Mouse (Mus musculus) thymus, postnatal 4 days (tissue): ENCODE measurements around the gene Dgkh.

ENCODE experiments used
- DNase-seq: peaks from one replicate; pipeline ENCODE4 v3.0.0; 2021

The Dgkh gene

DNA sequence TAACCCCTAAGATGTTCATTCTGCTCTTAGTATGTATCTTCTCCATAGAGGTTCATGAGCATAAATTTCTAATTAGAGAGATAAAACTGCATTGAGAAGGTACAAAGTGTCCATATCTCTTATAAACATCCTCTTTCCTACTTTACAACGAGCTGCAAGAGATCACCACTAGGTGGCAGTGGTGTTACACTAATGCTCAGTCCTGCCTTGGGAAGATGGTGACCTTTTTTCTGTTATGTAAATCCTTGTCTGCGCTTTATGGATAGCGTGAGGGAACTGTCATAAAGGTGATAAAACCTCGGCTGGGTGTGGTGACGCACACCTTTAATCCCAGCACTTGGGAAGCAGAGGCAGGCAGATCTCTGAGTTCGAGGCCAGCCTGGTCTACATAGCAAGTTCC is 64.3 kb downstream of the Dgkh start:
- peak; percentile 85 for DNase-seq

- DNase-seq: no peak
Measured at GRCm38 (mm10) chr14:78667763-78668162, 64.8 kb downstream of the Dgkh start.

- no peak for DNase-seq
Measured at GRCm38 (mm10) chr14:78662641-78663040, 69.9 kb downstream of the Dgkh start.

DNA sequence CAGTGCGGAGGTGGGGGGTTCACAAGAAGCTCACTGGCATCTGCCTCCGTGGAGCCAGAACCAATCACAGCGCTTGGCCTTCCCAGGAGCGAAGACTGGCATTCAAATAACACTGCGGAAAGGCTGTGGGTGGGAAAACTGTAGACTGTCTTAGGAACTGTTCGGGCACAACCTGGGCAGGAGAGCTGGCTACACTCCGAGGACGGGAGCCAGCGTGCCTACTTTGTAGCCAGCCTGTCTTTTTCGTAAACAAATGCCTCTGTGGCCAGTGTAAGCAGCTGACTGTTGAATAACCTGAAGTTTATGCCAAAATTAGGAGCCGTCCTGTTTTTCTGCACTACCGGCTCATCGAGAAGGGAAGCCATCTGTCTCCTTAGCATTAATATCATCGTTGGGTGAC is 71.1 kb downstream of the Dgkh start:
- DNase-seq: no peak

- no peak for DNase-seq
Measured at GRCm38 (mm10) chr14:78658697-78659096, 73.9 kb downstream of the Dgkh start.

GRCm38 (mm10) chr14:78656832-78657626 is 75.5 kb downstream of the Dgkh start:
- DNase-seq: no peak

- no peak for DNase-seq
Measured at GRCm38 (mm10) chr14:78654939-78655556, 77.5 kb downstream of the Dgkh start.

- DNase-seq: no peak
Measured at GRCm38 (mm10) chr14:78654196-78654595, 78.4 kb downstream of the Dgkh start.

DNA sequence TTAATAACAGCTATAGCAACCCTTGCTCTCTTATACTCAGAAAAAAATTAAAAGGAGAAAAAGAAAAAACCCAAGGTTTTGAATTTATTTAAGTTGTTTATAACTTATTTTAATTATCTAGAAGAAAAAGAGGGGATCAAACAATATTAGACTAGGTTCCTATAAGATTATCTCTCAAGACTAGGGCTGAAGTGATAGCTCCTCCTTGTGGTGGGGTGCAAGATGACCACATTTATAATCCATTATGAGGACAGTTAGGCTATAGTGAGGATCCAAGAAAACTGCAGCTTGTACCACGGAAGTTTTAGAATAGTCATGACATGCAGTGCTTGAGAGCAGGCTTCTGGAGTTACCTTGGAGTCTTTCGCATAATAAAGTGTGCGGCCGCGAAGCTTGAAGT is 79.2 kb downstream of the Dgkh start:
- DNase-seq: peak; percentile 47

DNA sequence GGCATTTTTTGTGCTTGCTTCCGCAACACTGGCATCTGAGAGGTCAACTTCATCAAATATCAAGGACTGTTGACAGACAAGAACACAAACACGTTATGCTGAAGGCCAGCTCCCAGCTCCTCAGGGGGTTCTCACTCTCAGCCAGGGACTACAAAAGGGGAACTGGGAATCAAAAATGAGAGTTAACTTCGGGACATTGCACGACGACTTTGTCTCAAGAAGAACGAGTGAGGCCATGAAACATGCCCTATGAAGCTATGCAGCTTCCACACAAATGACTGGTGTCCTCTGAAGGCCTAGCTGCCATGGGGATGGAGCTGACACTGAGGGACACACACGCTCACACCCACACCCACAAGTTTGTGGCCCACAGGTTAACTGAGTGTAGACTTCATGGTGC is 80.9 kb downstream of the Dgkh start:
- DNase-seq: no peak

- DNase-seq: no peak
Measured at GRCm38 (mm10) chr14:78650379-78651095, 82.0 kb downstream of the Dgkh start.

GRCm38 (mm10) chr14:78649525-78650274 is 82.9 kb downstream of the Dgkh start:
- no peak for DNase-seq

- no peak for DNase-seq
Measured at GRCm38 (mm10) chr14:78645622-78646021, 87.0 kb downstream of the Dgkh start.

DNA sequence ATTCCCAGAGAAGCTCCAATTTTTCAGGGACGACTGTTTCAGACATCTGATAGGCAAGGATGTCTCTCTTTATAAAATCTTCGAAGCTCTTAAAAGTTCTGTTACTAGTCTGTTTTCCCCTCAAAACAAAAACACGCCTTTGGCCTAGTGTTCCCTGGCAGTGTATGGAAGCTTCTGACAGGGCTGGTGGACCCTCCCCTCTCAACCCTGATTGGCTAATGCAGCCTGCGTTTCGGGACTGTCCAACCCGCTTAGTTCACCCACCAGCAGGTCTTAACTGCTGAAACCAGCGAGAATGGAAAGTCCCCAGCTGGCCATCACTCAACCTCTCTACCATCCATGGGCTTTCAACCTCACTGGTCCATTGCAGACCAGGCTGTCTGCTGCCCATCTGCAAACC is 91.3 kb downstream of the Dgkh start:
- DNase-seq: no peak

GRCm38 (mm10) chr14:78639691-78640090 is 92.9 kb downstream of the Dgkh start:
- DNase-seq: no peak

DNA sequence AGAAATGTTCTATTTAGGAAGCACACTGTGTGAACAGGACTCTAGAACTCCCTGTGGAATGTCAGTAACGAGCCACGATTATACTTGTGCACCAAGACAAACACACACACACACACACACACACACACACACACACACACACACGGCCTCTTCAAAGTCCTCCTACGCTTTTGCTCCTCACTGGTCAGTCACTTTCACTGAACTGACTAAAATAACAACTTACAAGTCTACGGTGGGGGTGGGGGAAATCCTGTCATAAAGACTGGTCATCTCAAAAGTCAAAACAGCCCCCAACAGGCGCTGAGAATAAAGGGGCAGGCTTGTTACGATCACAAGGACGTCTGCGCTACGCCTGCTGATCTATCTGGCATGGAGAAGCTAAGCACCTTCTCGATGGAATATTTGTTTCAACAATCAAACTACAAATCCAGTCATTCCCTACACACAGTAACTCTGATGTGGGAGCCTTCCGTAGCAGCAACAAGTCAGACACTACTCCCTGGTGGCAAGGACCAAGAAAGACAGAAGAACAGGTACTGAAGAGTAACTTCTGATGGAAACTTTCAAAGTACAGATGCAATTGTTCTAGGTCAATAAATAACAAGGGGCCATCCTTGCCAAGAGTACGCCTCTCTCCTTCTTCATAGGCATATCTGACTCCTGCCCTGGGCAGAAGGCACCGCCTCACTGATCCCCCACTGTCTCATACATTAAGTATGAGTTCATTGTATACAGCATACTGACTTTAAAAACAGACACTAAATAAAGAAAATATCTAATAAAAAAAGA is 96.8 kb downstream of the Dgkh start:
- DNase-seq: no peak

- DNase-seq: no peak
Measured at GRCm38 (mm10) chr14:78632747-78633146, 99.8 kb downstream of the Dgkh start.

GRCm38 (mm10) chr14:78630923-78631875 is 101.4 kb downstream of the Dgkh start:
- peak; percentile 53 for DNase-seq

DNA sequence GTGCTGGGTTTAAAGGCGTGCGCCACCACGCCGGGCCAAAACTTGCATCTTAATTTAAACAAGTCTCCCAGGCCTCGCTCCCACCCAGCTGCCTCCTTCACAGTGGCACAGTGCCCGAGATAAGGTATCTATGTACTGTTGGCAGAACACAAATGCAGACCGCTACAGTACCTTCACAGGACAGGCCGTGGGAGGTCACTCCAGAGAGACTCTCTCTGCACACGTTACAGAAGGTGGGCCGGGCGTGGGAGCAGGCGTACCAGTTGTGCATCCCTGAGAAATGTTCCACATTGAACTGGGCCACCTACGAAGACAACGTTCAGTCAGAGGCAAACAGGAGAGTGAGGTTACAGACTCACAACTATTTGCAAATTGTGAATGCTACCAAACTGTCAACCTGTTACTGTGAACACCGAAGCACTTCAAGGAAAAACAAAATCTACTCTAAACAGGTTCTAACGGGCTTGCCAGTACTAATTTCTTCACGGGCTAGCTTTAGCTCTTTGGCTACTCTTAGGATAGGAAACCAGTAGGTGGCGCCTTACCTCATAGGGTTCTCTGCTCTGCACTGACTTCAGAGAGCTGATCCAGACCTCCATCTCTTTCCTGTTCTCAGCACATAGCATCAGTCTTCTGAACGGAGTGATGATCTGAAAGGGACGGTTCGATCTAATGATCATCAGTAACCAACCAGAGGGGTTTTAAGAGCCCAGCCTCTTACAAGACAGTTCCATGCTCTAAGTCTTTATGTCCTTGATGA is 104.9 kb downstream of the Dgkh start:
- peak; percentile 72 for DNase-seq

GRCm38 (mm10) chr14:78618883-78619295 is 113.7 kb downstream of the Dgkh start:
- DNase-seq: peak; percentile 51
